Mouse (Mus musculus) G1E (cell line): Measurements from ENCODE around the gene Cyp2a22.

Experiments used
- CTCF ChIP-seq: IDR thresholded peaks from 2 replicates; pipeline ENCODE4 v1.5.1; 2012; ENCODE audit warnings: low read depth, low read length, inconsistent platforms, mixed read lengths
- TAL1 ChIP-seq: conservative IDR thresholded peaks from 2 replicates; pipeline ENCODE4 v1.6.1; 2012; ENCODE audit warnings: low read depth, low read length, inconsistent platforms, mixed read lengths

- TF ChIP-seq CTCF, result no peak
- TF ChIP-seq TAL1, result no peak
Observed at GRCm38 (mm10) chr7:26939262-26939661, at the start of gene Cyp2a22.
